Mouse (Mus musculus) embryonic facial prominence, embryonic 14.5 days (tissue): ENCODE data around the gene Nus1. TPM values are rescaled to one million over a fixed set of nuclear protein-coding genes. Genes with fewer than 3 reads are reported as not detected.

ENCODE experiments used
- ATAC-seq: fragments of 200-750 bp; cut with Nextera tagmentation; 2 replicates; pipeline ENCODE4 v1.8.0; 2017; ENCODE audit warnings: low read depth, moderate number of reproducible peaks, moderate TSS enrichment
- DNase-seq: peaks from one replicate; pipeline ENCODE4 v3.0.0-alpha.2; 2015; ENCODE audit warnings: low spot score
- H3K27ac ChIP-seq: fragments of 300-500 bp; sonication (generic); replicated peaks from 2 replicates; pipeline ENCODE4 v1.5.1; 2014; ENCODE audit warnings: low read depth, mild to moderate bottlenecking, low read length, moderate library complexity
- H3K27me3 ChIP-seq: fragments of 300-500 bp; sonication (generic); replicated peaks from 2 replicates; pipeline ENCODE4 v1.6.1; 2014; ENCODE audit warnings: low read length; ENCODE audit not compliant: control insufficient read depth, insufficient read depth
- H3K36me3 ChIP-seq: fragments of 300-500 bp; sonication (generic); 2 replicates; pipeline ENCODE4 v1.6.1; 2014; ENCODE audit warnings: low read length, mixed read lengths; ENCODE audit not compliant: control insufficient read depth, insufficient read depth
- H3K4me1 ChIP-seq: fragments of 300-500 bp; sonication (generic); 2 replicates; pipeline ENCODE4 v1.6.1; 2014; ENCODE audit warnings: antibody characterized with exemption, low read length; ENCODE audit not compliant: control insufficient read depth, insufficient read depth
- H3K4me2 ChIP-seq: fragments of 300-500 bp; sonication (generic); 2 replicates; pipeline ENCODE4 v1.6.1; 2014; ENCODE audit warnings: low read depth, mild to moderate bottlenecking, low read length, moderate library complexity, mixed read lengths
- H3K4me3 ChIP-seq: fragments of 300-500 bp; sonication (generic); 2 replicates; pipeline ENCODE4 v1.5.1; 2014; ENCODE audit warnings: low read depth, mild to moderate bottlenecking, low read length
- H3K9ac ChIP-seq: fragments of 300-500 bp; sonication (generic); 2 replicates; pipeline ENCODE4 v1.6.1; 2014; ENCODE audit warnings: low read depth, mild to moderate bottlenecking, low read length, moderate library complexity, mixed read lengths
- H3K9me3 ChIP-seq: fragments of 300-500 bp; sonication (generic); 2 replicates; pipeline ENCODE4 v1.6.1; 2016; ENCODE audit warnings: low read length; ENCODE audit not compliant: control insufficient read depth
- WGBS: fragments of 180-500 bp; shearing (Covaris S2); extraction: QIAGEN DNeasy Blood & Tissue Kit; methylation state at CpG from one replicate; pipeline ENCODE4 v1.1.7; 2014; 5-methylcytosine and 5-hydroxymethylcytosine counted together
- polyA plus RNA-seq: library from polyadenylated mRNA; unstranded; fragments of >200 nt; fragmentation: Nextera tagmentation; extraction: Ambion mirVana; gene quantifications from 2 replicates; pipeline ENCODE4 v1.2.1, GENCODE M21; 2014

Gene Nus1
- polyA plus RNA-seq, 1 experiment from 2014 or later, result 16.6 TPM

DNA sequence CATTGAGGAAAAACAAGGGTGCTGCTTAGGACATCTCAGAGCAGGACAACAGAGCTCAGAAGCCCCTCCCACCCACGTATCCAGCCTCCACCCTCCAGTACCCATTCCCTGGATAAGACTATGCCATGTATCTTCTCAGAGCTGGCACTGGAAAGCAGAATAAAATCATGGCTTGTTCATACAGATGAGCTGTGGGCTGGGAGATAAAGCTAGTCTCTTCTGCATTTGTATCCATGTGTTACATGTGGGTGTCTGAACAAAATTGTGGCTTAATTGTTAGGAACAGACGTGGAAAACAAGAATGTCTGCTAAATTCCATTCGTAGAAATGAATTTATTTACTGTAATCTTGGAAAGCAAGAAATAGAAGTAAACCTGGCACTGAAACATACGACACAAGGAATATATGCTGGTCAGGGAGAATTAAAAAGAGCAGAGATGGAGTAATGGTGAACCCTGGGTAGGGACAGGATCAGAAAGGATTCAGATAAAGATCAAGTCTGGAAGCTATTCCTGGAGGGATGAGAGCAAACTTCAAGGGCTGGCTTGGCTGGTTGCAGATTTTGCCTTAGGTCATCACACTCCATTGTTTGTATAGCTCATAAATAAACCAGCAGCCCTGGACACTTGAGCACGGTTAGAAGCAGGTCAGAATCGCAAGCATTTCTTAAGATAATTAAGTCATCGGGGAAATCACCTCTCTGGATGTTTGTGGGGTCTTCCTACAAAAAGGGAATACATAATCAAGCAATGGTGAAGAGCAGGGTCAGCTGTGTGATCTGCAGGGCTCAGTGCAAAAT lies 46.8 kb downstream of the Nus1 start:
- ATAC-seq, result no peak
- H3K4me1 ChIP-seq, result no peaks in the 10 kb centered on the region

DNA sequence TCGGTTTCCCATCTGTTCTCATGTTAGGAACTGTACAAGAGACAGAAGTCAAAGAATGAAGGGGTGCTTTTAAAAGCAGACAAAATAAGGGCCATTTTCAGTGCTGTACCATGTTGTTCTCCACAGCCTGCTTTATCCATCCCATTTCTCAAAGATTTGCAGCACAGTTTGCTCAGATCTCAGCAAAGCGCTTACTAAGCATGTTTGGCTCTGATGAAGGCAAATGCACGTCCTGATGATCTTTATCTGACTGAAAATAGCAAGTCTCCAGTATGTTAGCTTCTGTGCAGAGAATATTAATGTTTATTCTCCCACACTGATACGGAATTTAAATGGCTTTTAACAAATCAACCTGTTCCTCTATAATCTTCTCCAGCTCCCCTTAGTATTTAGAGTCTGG lies 54.2 kb downstream of the Nus1 start:
- no peak for DNase-seq
- Histone ChIP-seq H3K9ac (no peak overlapping the region), H3K36me3 (no peaks in the 10 kb centered on the region), H3K4me3 (no peak overlapping the region), H3K4me2 (no peak overlapping the region), H3K27ac (no peak overlapping the region), H3K4me1 (no peaks in the 10 kb centered on the region), H3K27me3 (no peaks in the 10 kb centered on the region), H3K9me3 (no peaks in the 10 kb centered on the region)
- no peak for ATAC-seq
- WGBS, result 80% methylated on average over 4 of the region's 4 CpGs

More for the DNA sequence above, 46.8 kb downstream of the Nus1 start:
- Histone ChIP-seq H3K36me3 (no peaks in the 10 kb centered on the region), H3K9me3 (no peaks in the 10 kb centered on the region), H3K4me3 (no peak overlapping the region), H3K27me3 (no peaks in the 10 kb centered on the region), H3K9ac (no peak overlapping the region), H3K27ac (no peak overlapping the region), H3K4me2 (no peak overlapping the region)
- WGBS, result 58% methylated on average over 7 of the region's 7 CpGs
- no peak for DNase-seq

Other genes with a start within 250 kb of the Nus1 start
- 0.11 TPM in 1 of 2 replicates, not detected in the other for gene Ros1, start 222.3 kb upstream of the Nus1 start, polyA plus RNA-seq
- 12.8 and 13.6 TPM in 2 replicates for gene Dcbld1, start 183.9 kb upstream of the Nus1 start, polyA plus RNA-seq
- not detected in 2 replicates for gene Gm26741, start 58.8 kb upstream of the Nus1 start, polyA plus RNA-seq
- 17.3 and 19.5 TPM in 2 replicates for gene Gopc, start 35.4 kb upstream of the Nus1 start, polyA plus RNA-seq
- 0.10 TPM in 1 of 2 replicates, not detected in the other for gene Nepn, start 28.6 kb upstream of the Nus1 start, polyA plus RNA-seq